Mouse (Mus musculus) thymus, adult 2 months (tissue): ENCODE measurements around the gene Tjp1. TPM values are rescaled to one million over a fixed set of nuclear protein-coding genes. Genes with fewer than 3 reads are reported as not detected.

Experiments used
- DNase-seq: peaks from one replicate; pipeline ENCODE4 v3.0.0; 2021
- H3K27ac ChIP-seq: fragments of 200-500 bp; 2 replicates; pipeline ENCODE4 v1.5.1; 2012; ENCODE audit warnings: low read length, control low read depth; ENCODE audit not compliant: control insufficient read depth, insufficient read depth
- H3K27me3 ChIP-seq: fragments of 200-500 bp; 2 replicates; pipeline ENCODE4 v1.6.1; 2012; ENCODE audit warnings: mild to moderate bottlenecking, low read length, moderate library complexity, mixed read lengths; ENCODE audit not compliant: control insufficient read depth, insufficient read depth
- H3K36me3 ChIP-seq: fragments of 200-500 bp; 2 replicates; pipeline ENCODE4 v1.6.1; 2012; ENCODE audit warnings: mild to moderate bottlenecking, low read length, moderate library complexity; ENCODE audit not compliant: control insufficient read depth, insufficient read depth
- H3K4me1 ChIP-seq: fragments of 200-500 bp; replicated peaks from 2 replicates; pipeline ENCODE4 v1.6.1; 2012; ENCODE audit warnings: low read length; ENCODE audit not compliant: control insufficient read depth, insufficient read depth
- H3K4me3 ChIP-seq: fragments of 200-500 bp; 2 replicates; pipeline ENCODE4 v1.5.1; 2012; ENCODE audit warnings: mild to moderate bottlenecking, low read length, control low read depth, moderate library complexity; ENCODE audit not compliant: control insufficient read depth, insufficient read depth
- CTCF ChIP-seq: fragments of 200-500 bp; IDR thresholded peaks from 2 replicates; pipeline ENCODE4 v1.5.1; 2012; ENCODE audit warnings: mild to moderate bottlenecking, control low read depth, low read length, moderate library complexity, borderline replicate concordance; ENCODE audit not compliant: control insufficient read depth, poor library complexity, insufficient read depth; ENCODE audit errors: extremely low read depth
- POLR2A ChIP-seq: fragments of 200-500 bp; IDR thresholded peaks from 2 replicates; pipeline ENCODE4 v1.6.1; 2012; ENCODE audit warnings: mild to moderate bottlenecking, low read length, control low read depth, moderate library complexity; ENCODE audit not compliant: control insufficient read depth, poor library complexity, insufficient read depth; ENCODE audit errors: extremely low read depth
- WGBS: fragments of 180-500 bp; shearing (Covaris S2); methylation state at CpG from one replicate; pipeline ENCODE4 v1.1.7; 2018; 5-methylcytosine and 5-hydroxymethylcytosine counted together
- polyA plus RNA-seq: library from polyadenylated mRNA; depleted of rRNA; stranded (reverse); fragments of >200 nt; gene quantifications from 2 replicates; pipeline ENCODE4 v1.2.3, GENCODE M21; 2012

The Tjp1 gene
- polyA plus RNA-seq, 1 experiment, result 3.6 TPM

GRCm38 (mm10) chr7:65370787-65371616 lies 156.6 kb downstream of the Tjp1 start:
- Histone ChIP-seq H3K4me1 (peaks cover 7% of the 10 kb centered on the region), H3K36me3 (no peaks in the 10 kb centered on the region), H3K27me3 (peaks cover 13% of the 10 kb centered on the region), H3K27ac (no peak overlapping the region), H3K4me3 (peak overlapping the region; percentile 40)
- DNase-seq, result peak; percentile 9
- TF ChIP-seq POLR2A, result no peak
- no peak for TF ChIP-seq CTCF
- 2% methylated on average over 91 of the region's 92 CpGs for WGBS

GRCm38 (mm10) chr7:65370381-65370786 lies 157.2 kb downstream of the Tjp1 start:
- no peak overlapping the region for H3K27ac ChIP-seq
- 1% methylated on average over 28 of the region's 46 CpGs for WGBS

GRCm38 (mm10) chr7:65369101-65369500 lies 158.5 kb downstream of the Tjp1 start:
- WGBS, result 45% methylated on average over 5 of the region's 5 CpGs
- no peak for DNase-seq
- peaks cover 7% of the 10 kb centered on the region for H3K4me1 ChIP-seq
- H3K36me3 ChIP-seq, result no peaks in the 10 kb centered on the region
- TF ChIP-seq CTCF (no peak), POLR2A (no peak)
- no peak overlapping the region for H3K27ac ChIP-seq
- H3K4me3 ChIP-seq, result no peak overlapping the region
- H3K27me3 ChIP-seq, result peaks cover 13% of the 10 kb centered on the region

More at GRCm38 (mm10) chr7:65370381-65370786, 157.2 kb downstream of the Tjp1 start:
- Histone ChIP-seq H3K36me3 (no peaks in the 10 kb centered on the region), H3K27me3 (peaks cover 13% of the 10 kb centered on the region), H3K4me3 (peak overlapping the region; percentile 21), H3K4me1 (peaks cover 7% of the 10 kb centered on the region)
- DNase-seq, result no peak
- no peak for TF ChIP-seq POLR2A
- no peak for TF ChIP-seq CTCF

GRCm38 (mm10) chr7:65367386-65368245 lies 160.0 kb downstream of the Tjp1 start:
- WGBS, result 68% methylated on average over 16 of the region's 16 CpGs
- TF ChIP-seq CTCF (no peak), POLR2A (no peak)
- Histone ChIP-seq H3K27ac (no peak overlapping the region), H3K4me3 (no peak overlapping the region), H3K36me3 (no peaks in the 10 kb centered on the region), H3K27me3 (peaks cover 13% of the 10 kb centered on the region), H3K4me1 (0 out of 2 replicates have a peak, but pooled peaks cover 6% of the 10 kb centered on the region)
- no peak for DNase-seq

- Histone ChIP-seq H3K4me1 (0 out of 2 replicates have a peak, but pooled peaks cover 3% of the 10 kb centered on the region), H3K27ac (no peak overlapping the region), H3K27me3 (peaks cover 7% of the 10 kb centered on the region), H3K36me3 (no peaks in the 10 kb centered on the region), H3K4me3 (no peak overlapping the region)
- TF ChIP-seq CTCF (no peak), POLR2A (no peak)
- WGBS, result 67% methylated on average over 1 of the region's 1 CpGs
- no peak for DNase-seq
Measured at GRCm38 (mm10) chr7:65366153-65366552, 161.4 kb downstream of the Tjp1 start.

GRCm38 (mm10) chr7:65365560-65365959 lies 162.0 kb downstream of the Tjp1 start:
- WGBS, result 95% methylated on average over 4 of the region's 4 CpGs
- TF ChIP-seq POLR2A (no peak), CTCF (no peak)
- H3K36me3 ChIP-seq, result no peaks in the 10 kb centered on the region
- DNase-seq, result no peak
- no peak overlapping the region for H3K27ac ChIP-seq
- no peak overlapping the region for H3K4me3 ChIP-seq
- H3K4me1 ChIP-seq, result no peaks in the 10 kb centered on the region
- H3K27me3 ChIP-seq, result peaks cover 4% of the 10 kb centered on the region
